Mouse (Mus musculus) gastrocnemius, postnatal 14 days (tissue): ENCODE data around the gene Med29. TPM values are rescaled to one million over a fixed set of nuclear protein-coding genes. Genes with fewer than 3 reads are reported as not detected.

Experiments used
- DNase-seq: peaks from one replicate; pipeline ENCODE4 v3.0.0; 2021; ENCODE audit warnings: mixed read lengths
- intact Hi-C: fragments of 180-260 bp; cut with DNase I; formaldehyde crosslinking; loops from one replicate; pipeline ENCODE4 v1.15.1; 2025; ENCODE audit warnings: low total_unique reads
- long read RNA-seq, 2 experiments: library from polyadenylated mRNA; stranded (forward); transcript quantifications; one replicate each; pipeline ENCODE4 v2.0.0; 2021
- total RNA-seq, 2 experiments: library from RNA; stranded (reverse); gene quantifications; 2 replicates each; pipeline ENCODE4 v1.2.3; 2021

The Med29 gene
- total RNA-seq, result 10 to 100 TPM; 20.7 to 20.9 TPM
- long read RNA-seq, experiment 1, transcript Med29-201 (4 exons, 1,281 nt), result major isoform, 29 of 31 reads
- long read RNA-seq, experiment 1, partial matches to known transcripts, result 0 of 31 reads
- long read RNA-seq, experiment 1, other reads (novel, unspliced or antisense), result 2 of 31 reads
- long read RNA-seq, experiment 2, transcript Med29-201 (4 exons, 1,281 nt), result major isoform, 34 of 36 reads
- long read RNA-seq, experiment 2, partial matches to known transcripts, result 0 of 36 reads
- long read RNA-seq, experiment 2, other reads (novel, unspliced or antisense), result 2 of 36 reads

DNA sequence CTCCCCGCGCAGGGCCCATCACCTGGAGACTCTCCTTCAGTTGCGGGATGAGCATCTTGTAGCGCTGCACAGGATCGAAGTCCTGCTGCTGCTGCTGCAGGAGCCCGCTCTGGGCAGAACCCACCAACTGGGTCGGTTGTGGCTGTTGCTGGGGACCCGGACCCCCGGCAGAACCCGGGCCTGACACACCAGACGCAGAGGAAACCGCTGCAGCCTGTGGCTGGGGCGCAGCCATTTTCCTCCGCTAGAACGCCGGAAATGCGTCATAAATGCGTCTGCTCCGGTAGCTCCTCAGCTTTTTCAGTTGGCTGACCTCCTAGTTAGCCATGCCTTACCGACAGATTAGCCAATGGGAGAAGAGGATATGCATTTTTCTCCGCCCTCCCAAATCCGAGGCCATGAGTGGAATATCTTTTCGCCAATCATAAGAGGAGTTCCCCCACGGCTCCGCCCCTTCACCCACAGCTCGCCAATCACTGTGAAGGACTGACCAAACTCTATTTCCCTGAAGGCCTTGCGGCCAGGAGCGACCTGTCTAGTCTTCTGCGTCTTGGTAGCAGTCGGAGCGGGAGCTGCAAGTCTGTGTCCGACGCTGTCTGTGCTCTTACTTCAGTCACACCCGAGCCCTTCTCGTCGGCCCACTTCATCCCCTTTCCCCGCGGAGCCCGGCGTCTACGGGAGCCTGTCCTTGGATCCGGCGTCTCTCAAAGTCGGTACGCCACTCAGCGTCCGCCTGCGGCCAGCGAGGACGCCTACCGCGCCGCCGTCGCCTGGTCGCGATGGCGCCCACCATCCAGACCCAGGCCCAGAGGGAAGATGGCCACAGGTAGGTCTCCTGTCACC, at the start of gene Med29, which contains the start of gene Paf1:
Med29 (minus strand) TSS at position 280 of the 843 bp plus-strand sequence.
Paf1 (plus strand) TSS at position 523 of the 843 bp plus-strand sequence.
- intact Hi-C loops, result no loop called here

DNA sequence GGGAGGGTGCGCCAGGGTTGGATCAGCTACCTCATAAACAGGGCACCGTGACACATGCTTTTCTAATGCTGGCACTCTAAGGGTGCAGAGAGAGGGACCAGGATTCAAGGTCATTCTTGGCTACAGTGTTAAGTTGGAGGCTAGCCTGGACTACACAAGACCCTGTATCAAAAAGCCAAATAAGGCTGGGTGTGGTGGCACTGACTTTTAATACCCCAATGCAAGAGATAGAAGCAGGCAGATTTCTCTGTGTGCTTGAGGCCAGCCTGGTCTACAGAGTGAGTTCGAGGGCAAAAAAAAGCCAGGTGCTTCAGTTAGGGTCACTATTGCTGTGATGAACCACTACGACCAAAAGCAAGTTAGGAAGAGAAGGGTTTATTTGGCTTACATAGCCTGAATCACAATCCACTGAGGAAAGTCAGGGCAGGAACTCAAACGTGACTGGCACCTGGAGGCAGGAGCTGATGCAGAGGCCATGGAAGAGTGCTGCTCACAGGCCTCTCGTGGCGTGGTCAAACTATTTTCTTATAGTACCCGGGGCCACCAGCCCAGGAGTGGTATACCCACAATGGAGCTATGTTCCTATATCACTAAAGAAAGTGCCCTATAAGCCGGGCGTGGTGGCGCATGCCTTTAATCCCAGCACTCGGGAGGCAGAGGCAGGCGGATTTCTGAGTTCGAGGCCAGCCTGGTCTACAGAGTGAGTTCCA, 49.4 kb upstream of the Med29 start:
- DNase-seq, result no peak
- intact Hi-C loops, result no loop called here

More for the DNA sequence above, at the start of gene Med29, which contains the start of gene Paf1:
- peak; percentile 96 for DNase-seq

DNA sequence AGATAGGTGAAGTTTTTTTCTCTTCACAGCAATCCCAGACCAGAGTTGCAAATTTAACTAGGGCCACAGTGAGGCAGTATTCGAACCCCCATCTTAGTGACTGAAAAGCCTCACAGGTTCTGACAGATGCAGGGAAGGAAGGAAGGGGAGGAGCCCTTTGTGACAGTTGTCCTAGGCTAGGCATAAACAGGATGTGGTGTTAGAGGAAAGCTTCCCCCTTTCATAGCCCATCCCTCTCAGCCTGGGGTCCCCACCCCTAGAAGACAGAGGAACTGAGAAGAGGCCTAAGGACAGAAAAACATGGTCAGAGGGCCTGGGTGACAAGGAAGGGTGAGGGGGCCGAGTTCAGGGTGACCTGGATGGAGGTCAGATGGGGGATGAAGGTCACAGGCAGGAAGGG, 48.2 kb upstream of the Med29 start:
- intact Hi-C loops, result no loop called here
- no peak for DNase-seq

DNA sequence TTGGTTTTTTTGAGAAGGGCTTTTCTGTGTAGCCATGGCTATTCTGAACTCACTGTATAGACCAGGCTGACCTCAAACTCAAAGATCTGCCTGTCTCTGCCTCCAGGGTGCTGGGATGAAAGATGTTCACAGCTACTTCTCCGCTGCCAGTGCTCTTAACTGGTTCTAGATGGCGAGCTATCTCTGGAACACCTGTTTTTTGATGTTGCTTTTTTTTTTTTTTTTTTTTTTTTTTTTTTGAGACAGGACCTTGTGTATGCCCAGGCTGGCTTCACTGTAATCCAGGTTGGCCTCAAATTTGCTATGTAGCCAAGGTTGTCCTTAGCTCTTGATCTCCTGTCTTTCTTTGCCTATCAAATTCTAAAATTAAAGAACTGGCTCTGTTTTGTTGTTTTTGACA, 46.3 kb upstream of the Med29 start:
- intact Hi-C loops, result no loop called here
- no peak for DNase-seq

DNA sequence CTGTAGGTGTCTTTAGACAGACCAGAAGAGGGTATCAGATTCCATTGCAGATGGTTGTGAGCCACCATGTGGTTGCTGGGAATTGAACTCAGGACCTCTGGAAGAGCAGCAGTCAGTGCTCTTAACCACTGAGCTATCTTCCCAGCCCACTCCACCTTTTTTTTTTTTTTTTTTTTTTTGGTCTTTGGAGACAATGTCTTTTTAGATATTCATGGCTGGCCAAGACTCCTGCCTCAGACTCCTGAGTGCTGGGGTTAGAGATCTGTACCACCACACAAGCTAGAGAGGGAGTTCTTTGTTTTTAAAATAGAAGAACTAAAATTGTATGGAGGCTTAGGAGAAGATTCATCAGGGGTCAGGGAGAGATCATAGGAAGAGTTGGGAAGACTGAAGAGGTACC, 45.5 kb upstream of the Med29 start:
- DNase-seq, result no peak
- intact Hi-C loops, result no loop called here

DNA sequence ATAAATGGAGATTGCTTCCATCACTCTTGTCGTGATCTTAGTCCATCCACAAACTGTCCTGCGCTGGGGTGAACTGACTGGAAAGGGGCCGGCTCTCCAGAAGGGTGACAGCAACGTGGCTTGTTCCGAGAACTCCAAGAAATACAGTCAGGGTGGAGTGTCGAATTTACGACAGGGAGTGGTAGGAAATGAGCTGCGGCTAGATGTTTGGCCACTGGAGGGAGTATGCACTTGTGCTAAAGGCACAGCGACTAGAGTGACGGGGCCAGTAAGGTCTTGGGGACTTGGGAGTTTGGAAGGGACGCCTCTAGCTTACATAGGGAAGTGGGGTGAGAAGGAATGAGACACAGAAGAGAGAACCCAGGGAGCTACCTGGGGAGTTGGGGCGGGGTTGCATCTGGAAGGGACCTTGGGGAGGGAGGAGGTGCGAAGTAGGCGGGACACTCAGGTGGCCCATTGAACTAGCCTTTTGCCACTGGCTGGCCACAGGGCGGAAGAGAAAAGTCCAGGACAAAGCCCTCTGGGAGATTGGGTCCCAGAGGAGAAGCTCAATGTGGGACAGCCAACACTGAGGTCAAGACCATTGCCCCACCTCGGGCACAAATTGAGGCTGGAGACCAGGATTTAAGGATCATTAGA, 44.5 kb upstream of the Med29 start, which contains the start of gene Gmfg:
Gmfg (plus strand) TSS at position 516 of the 639 bp plus-strand sequence.
- peak; percentile 81 for DNase-seq
- intact Hi-C loops, result no loop called here

DNA sequence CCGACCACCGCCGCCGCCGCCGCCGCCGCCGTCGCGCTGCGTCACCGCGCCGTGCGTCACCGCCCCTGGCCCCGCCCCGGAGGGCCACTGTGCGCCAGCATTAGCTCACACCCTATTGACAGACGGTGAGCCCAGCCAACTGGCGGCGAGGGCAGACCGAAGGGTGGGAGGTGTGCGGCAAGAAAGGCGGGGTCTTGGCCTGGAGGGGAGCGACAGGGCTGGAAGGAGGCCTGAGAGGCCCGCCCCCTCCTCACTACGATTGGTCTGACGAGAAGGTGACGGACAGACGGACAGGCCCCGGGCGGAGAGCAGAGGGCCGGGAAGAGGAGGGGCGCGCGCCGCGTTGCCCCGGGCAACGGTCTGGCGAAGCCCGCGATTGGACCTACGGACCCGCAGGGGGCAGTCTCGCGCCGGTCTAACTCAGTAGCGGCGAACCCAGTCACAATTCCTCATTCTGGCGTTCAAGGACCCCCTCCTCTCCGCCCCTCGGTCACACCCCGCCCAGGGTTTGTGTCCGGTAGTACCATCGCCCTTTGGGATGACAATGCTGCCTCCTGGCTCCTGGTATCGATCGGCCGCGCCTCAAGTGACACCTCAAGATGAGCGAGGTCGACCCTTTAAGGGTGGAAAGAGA, 43.9 kb upstream of the Med29 start:
- intact Hi-C loops, result no loop called here
- peak; percentile 100 for DNase-seq

DNA sequence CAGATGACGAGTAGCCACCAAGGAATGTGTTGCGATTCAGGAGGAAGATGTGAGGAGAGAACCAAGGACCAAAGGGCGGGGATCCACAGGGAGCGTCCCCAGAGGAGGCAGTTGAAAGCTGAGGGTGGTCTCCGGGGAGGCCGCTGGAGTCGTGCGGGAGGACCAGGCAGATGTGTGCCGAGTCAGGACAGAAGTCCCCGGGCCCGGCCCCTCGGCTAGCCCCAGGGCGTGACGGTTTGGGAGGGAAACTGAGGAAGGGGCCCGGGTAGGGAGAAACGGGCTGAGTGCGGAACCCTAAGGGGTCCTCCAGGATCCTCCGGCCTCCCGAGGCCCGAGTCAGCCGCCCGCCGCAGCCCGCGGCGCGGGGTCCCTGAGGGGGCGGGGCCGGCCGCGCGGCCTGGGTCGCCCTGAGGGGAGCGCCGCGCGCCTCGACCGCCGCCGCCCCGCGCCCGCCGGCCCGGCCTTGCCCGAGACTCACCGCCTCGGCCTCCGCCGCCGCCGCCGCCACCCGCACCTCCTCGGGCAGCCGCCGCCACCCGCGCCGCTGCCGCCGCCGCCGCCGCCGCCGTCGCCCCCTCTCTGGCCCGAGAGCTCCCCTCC, 43.3 kb upstream of the Med29 start:
- intact Hi-C loops, result no loop called here
- DNase-seq, result peak; percentile 32

DNA sequence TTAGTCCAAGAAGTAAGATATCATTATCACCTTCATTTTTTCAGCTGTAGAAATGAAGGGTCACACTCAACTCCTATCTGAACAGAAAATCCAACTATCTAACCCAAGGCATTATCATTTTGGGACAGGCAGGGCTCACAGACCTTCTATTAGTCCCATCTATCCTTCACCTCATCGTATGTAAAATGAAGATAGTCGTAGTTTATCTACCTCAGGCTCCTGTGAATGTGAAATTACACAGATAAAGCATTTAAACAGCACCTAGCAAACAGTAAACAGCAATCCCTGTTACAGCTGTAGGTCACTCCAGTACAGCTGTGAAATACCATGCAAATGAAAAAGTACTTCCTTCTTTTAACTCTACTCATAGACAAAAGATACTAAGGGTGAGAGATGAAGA, 39.7 kb upstream of the Med29 start:
- no peak for DNase-seq
- intact Hi-C loops, result no loop called here

DNA sequence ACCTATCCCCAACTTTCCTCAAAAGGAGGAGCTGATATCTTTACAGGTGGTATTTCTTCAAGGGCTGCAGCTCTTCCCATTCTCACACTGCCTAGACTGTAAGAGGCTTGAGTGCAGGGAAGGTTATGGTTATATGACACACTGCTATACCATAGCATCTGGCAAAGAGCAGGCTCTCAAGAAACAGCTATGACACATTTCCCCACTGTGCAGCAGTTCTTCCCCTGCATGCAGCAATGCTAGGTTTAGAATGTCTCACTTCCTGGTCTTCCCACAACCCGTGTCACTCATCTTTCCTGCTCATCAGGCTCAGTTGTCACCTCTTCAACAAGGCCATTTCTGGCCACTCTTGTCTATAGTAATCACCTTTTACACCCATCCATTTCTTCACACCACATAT, 38.0 kb upstream of the Med29 start:
- DNase-seq, result no peak
- intact Hi-C loops, result no loop called here

DNA sequence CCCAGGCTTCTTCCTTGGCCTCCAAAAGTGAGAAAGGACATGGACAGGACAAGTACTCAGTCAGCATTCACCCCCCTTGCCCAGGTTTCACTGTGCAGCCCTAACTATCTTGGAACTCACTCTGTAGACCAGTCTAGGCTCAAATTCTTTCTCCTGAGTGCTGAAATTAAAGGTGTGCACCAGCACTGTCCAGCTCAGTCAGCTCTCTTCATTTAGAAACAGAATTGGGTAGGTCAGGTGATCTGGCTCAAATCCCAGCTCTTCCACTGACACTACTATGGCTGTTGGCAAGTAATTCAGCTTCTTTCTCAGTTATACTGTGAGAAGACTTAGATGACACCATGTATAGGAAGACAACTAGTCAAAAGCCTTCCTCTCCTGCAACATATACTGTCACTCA, 35.2 kb upstream of the Med29 start:
- intact Hi-C loops, result no loop called here
- DNase-seq, result no peak

DNA sequence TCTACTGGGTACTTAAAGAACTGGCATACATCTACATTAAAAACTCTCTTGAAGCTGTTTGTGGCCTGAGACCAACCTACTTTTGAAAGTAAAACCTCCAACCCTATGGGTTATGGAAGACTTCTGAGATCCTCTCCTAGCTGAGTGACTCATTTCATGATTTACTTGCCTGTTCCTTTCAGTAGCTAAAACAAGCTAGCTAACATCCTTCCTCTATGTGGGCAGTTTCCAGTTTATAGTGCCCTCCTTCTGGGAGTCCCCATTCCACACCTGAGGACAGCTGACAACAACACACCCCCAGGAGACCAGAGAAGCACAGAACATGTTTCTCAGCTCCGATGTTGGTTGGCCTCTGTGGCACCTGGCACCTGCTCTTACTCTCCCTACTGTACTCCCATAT, 30.5 kb upstream of the Med29 start:
- intact Hi-C loops, result no loop called here

DNA sequence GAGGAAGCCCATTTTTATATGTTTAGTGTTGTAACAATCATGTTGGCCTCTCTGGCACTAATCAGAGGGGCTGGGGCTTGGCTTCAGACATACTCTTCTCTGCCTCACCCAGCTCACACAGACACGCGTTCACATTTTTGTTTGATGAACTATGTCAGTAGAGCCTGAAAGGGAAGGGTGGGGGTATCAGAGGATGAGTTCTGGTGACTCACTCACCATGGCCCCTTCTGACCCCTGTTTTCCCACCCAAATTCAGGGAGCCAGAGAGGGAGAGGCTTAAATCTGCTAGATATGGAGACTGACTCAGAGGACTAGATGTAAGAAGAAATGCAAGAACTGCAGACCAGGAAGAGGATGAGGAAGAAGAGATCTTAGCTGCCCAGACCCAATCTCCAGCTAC, 26.9 kb upstream of the Med29 start:
- intact Hi-C loops, result no loop called here
- DNase-seq, result no peak

More for the DNA sequence above, 30.5 kb upstream of the Med29 start:
- no peak for DNase-seq

DNA sequence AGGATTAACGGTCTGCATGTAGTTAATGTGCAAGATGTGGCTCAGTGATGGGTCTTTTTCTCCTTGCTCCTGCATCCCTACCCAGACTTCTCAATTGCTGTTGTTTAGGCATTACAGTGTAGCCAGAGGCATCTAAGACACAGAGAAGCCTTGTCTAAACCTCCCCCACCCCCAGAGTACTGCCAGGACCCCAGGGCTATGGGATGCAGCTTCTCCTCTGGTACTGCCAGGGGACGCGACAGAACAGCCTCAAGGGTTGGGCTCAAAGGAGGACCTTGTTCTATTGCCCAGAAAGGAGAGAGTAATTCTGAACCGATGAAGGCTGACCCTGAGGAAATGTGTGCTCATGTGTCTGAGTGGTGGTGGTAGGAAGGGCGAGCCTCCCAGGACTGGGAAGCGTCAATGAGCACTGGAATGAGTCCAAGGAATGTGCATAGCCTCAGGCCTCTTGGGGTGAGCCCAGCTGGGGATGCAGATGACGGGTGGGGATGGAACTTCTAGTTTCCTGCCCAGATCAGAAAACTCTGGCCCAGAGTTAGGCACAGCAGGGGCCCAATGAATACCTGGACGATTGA, 25.7 kb upstream of the Med29 start:
- intact Hi-C loops, result no loop called here
- peak; percentile 78 for DNase-seq

DNA sequence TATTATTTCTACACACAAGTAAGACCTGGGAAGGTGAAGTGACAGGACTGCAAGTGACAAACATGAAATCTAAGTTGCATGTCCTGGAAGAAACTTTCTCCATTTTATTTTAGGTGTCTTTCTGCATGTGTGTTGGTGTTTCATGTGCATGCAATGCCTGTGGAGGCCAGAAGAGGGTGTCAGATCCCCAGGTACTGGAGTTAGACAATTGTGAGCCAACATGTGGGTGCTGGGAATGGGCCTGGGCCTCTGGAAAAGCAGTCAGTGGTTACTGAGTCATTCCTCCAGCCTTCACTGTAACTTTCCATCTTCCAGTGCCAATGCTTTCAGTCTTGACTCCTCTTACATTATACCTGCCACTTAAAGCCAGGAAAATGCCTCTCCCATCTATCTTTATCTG, 24.9 kb upstream of the Med29 start:
- intact Hi-C loops, result no loop called here
- DNase-seq, result no peak

DNA sequence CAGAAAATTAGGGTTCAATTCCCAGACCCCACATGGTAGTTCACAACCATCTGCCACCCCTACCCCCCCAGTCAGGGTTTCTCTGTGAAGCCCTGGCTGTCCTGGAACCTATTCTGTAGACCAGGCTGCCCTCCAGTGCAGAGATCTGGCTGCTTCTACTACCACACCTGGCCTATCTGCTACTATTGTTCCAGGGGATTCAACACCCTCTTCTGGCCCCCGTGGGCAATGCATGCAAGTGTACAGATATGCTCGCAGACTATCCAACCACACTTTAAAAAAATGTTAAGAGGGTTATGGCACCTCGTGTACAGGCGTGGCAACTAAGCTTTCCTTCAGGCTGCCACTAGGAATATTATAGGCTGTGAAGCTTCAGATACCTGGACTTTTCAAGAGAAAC, 20.3 kb upstream of the Med29 start:
- intact Hi-C loops, result no loop called here
- DNase-seq, result no peak

DNA sequence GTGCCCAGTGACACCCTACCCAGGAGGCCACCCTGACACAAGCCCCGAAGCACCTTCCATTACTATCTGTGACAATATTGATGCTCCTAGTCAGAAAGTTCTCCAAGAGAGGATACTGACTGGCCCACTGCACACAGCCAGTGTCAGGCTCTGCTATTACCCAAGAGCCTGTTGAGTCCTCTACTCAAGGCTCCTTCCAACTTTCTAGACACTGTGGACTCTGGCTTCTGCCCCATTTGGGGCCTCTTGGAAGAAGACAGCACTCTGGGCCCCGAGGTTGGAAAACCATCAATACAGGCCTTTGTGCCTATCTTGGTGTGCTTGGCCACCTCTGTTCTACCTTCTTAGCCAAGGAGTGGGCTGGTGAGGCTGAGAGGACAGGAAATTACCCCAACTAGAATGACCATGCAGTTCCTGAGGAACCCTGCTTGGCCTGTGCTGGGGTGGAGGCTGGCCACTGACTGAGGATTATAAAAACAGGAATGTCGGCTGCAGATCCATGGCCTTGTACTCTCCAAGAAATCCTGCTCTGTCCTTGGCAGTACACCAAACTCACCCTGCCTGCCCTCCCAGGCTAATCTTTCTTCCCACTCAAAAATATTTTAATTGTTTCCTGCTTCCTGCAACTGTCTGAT, 18.4 kb upstream of the Med29 start:
- intact Hi-C loops, result no loop called here
- DNase-seq, result peak; percentile 81

DNA sequence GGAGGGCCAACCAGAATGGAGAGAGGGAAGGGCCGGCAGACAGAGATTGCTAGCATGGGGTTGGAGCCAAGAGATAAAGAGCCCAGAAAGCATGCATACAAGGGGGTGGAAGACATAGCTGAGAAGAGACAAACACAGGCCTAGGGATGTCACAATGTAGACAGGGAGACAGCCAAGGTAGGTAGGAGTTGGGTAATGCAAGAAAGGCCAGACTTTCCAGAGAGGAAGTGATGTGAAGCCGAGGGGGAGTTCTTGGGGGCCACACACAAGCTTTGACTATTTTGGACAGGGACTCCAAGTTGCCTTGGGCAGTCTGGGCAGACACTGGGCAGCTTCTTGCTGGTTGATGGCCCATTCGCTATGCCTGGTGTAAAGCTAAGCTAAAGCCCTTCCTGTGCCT, 9.4 kb upstream of the Med29 start:
- DNase-seq, result no peak
- intact Hi-C loops, result no loop called here
